25 mouse cellular contexts compared by ENCODE assay signal in the genomic region with DNA sequence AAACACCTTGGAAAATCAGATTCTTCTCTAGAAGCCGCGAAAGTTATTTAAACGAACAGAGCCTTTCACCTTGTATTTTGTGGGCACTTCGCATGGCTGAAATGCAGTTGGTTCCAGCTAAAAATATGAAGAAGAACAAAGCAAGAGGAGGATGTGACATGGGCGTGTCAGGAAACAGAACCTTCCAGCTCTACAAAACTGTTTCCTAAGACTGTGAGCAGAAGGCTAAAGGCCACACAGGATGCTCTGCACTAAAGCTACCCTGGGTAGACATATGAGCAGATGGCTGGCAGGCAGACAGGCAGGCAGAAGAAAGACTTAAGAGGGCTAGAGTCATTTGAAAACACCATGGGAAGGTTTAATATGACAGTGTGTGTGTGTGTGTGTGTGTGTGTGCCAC. TPM values are rescaled to one million over a fixed set of nuclear protein-coding genes. Genes with fewer than 3 reads are reported as not detected.
A peak's percentile ranks its signal among the peaks of the same experiment; 100 is the strongest.
DNase-seq lines count a peak whose midpoint lies in the region; ATAC-seq and TF ChIP-seq lines count a peak whose summit lies in the region.
"Had no signal": no experiment of that assay in that cellular context is flagged by ENCODE, and none has a peak within 500 bp of the region (broad histone marks: within the 10 kb centered on the region; RNA-seq: fewer than 3 reads in every experiment).

No protein-coding gene starts in this region.

- no peaks in the 10 kb centered on the region for H3K4me1 ChIP-seq in kidney, postnatal 0 days (replicated peaks; ENCODE audit: insufficient read depth, low read length)
- H3K4me1 ChIP-seq: embryonic facial prominence, embryonic 10.5 days had no signal

- no peak overlapping the region for H3K9ac ChIP-seq in kidney, postnatal 0 days (ENCODE audit: low read depth, low read length)
- H3K9ac ChIP-seq: hindbrain, embryonic 14.5 days had no signal

- TF ChIP-seq CTCF in kidney, postnatal 0 days (IDR thresholded peaks at IDR 0.05; ENCODE audit: low read depth): no peak
- no peak for TF ChIP-seq CTCF in gastrocnemius, adult 2 months (IDR thresholded peaks at IDR 0.05)

- no peaks in the 10 kb centered on the region for H3K36me3 ChIP-seq in kidney, postnatal 0 days (ENCODE audit: insufficient read depth, low read length)
- H3K36me3 ChIP-seq: embryonic facial prominence, embryonic 10.5 days had no signal

- no peaks in the 10 kb centered on the region for H3K27me3 ChIP-seq in kidney, postnatal 0 days (ENCODE audit: insufficient read depth, low read length)

- no peak overlapping the region for H3K27ac ChIP-seq in kidney, postnatal 0 days
- no peak overlapping the region for H3K27ac ChIP-seq in gastrocnemius, adult 2 months
- H3K27ac ChIP-seq: embryonic facial prominence, embryonic 10.5 days; hindbrain, embryonic 14.5 days; stomach, postnatal 0 days had no signal

- no peak overlapping the region for H3K4me2 ChIP-seq in kidney, postnatal 0 days (ENCODE audit: low read length)
- H3K4me2 ChIP-seq: hindbrain, embryonic 14.5 days; liver, embryonic 11.5 days had no signal

- H3K4me3 ChIP-seq in kidney, postnatal 0 days (replicated peaks; ENCODE audit: low read depth, low read length): no peak overlapping the region
- H3K4me3 ChIP-seq in gastrocnemius, adult 2 months: no peak overlapping the region
- H3K4me3 ChIP-seq: embryonic facial prominence, embryonic 10.5 days; erythroblast, embryonic 14.5 days; megakaryocyte, embryonic 14.5 days had no signal

- peak; percentile 31 for DNase-seq in kidney, postnatal 0 days (ENCODE audit: low spot score)
- DNase-seq in kidney, postnatal 25 days: no peak
- peak; percentile 52 to 58 for DNase-seq in spleen, postnatal 36 days (ENCODE audit: low spot score in 2 of 2)
- DNase-seq in spleen, postnatal 4 days (ENCODE audit: low spot score in 2 of 2): no peak
- peak; percentile 13 to 25 for DNase-seq in natural killer cell, adult 2 months (ENCODE audit: low spot score in 2 of 2)
- no peak for DNase-seq in gastrocnemius, adult 2 months
- DNase-seq in embryo, embryonic 9.5 days (ENCODE audit: extremely low spot score): no peak
- DNase-seq: adrenal gland, postnatal 10 days; cerebellum, postnatal 14 days; heart, postnatal 10 days; layer of hippocampus, postnatal 36 days; left cerebral cortex, postnatal 4 days had no signal

- WGBS in kidney, postnatal 0 days: 87% methylated on average over 5 of the region's 5 CpGs

- ATAC-seq in kidney, postnatal 0 days (replicated peaks; ENCODE audit: low FRiP score, low read depth): no peak
- 0 out of 2 replicates have a peak, but pooled peaks have one; percentile 41 for ATAC-seq in common myeloid progenitor, adult 5-6 weeks (replicated peaks; ENCODE audit: low read depth, poor library complexity, severe bottlenecking)
- ATAC-seq: forebrain, embryonic 16.5 days had no signal

- intact Hi-C loops in gastrocnemius, adult 2 months (cut with DNase I): no loop called here

- no peaks in the 10 kb centered on the region; the same call in 1 of the 2 replicates for H3K9me3 ChIP-seq in kidney, postnatal 0 days (replicated peaks; ENCODE audit: low read length)
- H3K9me3 ChIP-seq: embryonic facial prominence, embryonic 10.5 days; megakaryocyte, embryonic 14.5 days had no signal

RNA-seq across cellular contexts. Expression of gene Lats2, which starts 10.9 kb away (rescaled TPM):
- polyA plus RNA-seq in kidney, postnatal 0 days (2015; fragmentation: Nextera tagmentation; extraction: Ambion mirVana): 22.0 and 24.2 TPM in 2 replicates
- 7.8 and 9.0 TPM in 2 replicates for total RNA-seq in common myeloid progenitor, adult 5-6 weeks (2017)
- 10 to 100 TPM; 23.7 to 24.2 TPM for total RNA-seq in gastrocnemius, adult 2 months (2021)

RNA-seq across cellular contexts. Expression of gene Gm49361, which starts 23.2 kb away (rescaled TPM):
- polyA plus RNA-seq in kidney, postnatal 0 days (2015; fragmentation: Nextera tagmentation; extraction: Ambion mirVana): not detected in 2 replicates
- not detected in 2 replicates for total RNA-seq in common myeloid progenitor, adult 5-6 weeks (2017)
- total RNA-seq in gastrocnemius, adult 2 months (2021): not detected
- total RNA-seq: MEL; midbrain, postnatal 0 days had no signal
- polyA plus RNA-seq: C2C12; embryonic facial prominence, embryonic 10.5 days; forebrain, embryonic 16.5 days; hindbrain, embryonic 14.5 days; liver, embryonic 11.5 days; midbrain, postnatal 0 days; neural tube, embryonic 14.5 days; stomach, postnatal 0 days had no signal

RNA-seq across cellular contexts. Expression of gene Sap18, which starts 28.9 kb away (rescaled TPM):
- polyA plus RNA-seq in kidney, postnatal 0 days (2015; fragmentation: Nextera tagmentation; extraction: Ambion mirVana): 17.3 and 17.9 TPM in 2 replicates
- 15.5 and 22.7 TPM in 2 replicates for total RNA-seq in common myeloid progenitor, adult 5-6 weeks (2017)
- total RNA-seq in gastrocnemius, adult 2 months (2021): 10 to 100 TPM; 54.8 to 73.6 TPM

RNA-seq across cellular contexts. Expression of gene Ska3, which starts 56.9 kb away (rescaled TPM):
- polyA plus RNA-seq in kidney, postnatal 0 days (2015; fragmentation: Nextera tagmentation; extraction: Ambion mirVana): 12.9 and 16.2 TPM in 2 replicates
- total RNA-seq in common myeloid progenitor, adult 5-6 weeks (2017): 24.1 and 40.2 TPM in 2 replicates
- total RNA-seq in gastrocnemius, adult 2 months (2021): not detected
- total RNA-seq: gastrocnemius, adult 8-10 months had no signal

RNA-seq across cellular contexts. Expression of gene Mrpl57, which starts 56.9 kb away (rescaled TPM):
- 224 and 230 TPM in 2 replicates for polyA plus RNA-seq in kidney, postnatal 0 days (2015; fragmentation: Nextera tagmentation; extraction: Ambion mirVana)
- total RNA-seq in common myeloid progenitor, adult 5-6 weeks (2017): 55.2 and 62.9 TPM in 2 replicates
- 10 to 100 TPM; 64.1 to 72.6 TPM for total RNA-seq in gastrocnemius, adult 2 months (2021)

Comparison
In these comparisons a context has a peak if more than half of its experiments do, and no peak if none do; other contexts are left out.
1. DNase-seq: peak in kidney, postnatal 0 days (single experiment), spleen, postnatal 36 days (2 of 2) and natural killer cell, adult 2 months (2 of 2); none in kidney, postnatal 25 days (0 of 2), spleen, postnatal 4 days (0 of 2), gastrocnemius, adult 2 months (single experiment) and embryo, embryonic 9.5 days (single experiment).